ENCODE assay signal across 12 mouse cellular contexts in genomic region chr3:69177168-69177797, GRCm38 (mm10). TPM values are rescaled to one million over a fixed set of nuclear protein-coding genes. Genes with fewer than 3 reads are reported as not detected.
A peak's percentile ranks its signal among the peaks of the same experiment; 100 is the strongest.
DNase-seq lines count a peak whose midpoint lies in the region; ATAC-seq and TF ChIP-seq lines count a peak whose summit lies in the region.
"Had no signal": no experiment of that assay in that cellular context is flagged by ENCODE, and none has a peak within 500 bp of the region (broad histone marks: within the 10 kb centered on the region; RNA-seq: fewer than 3 reads in every experiment).

No protein-coding gene starts in this region.

- no peaks in the 10 kb centered on the region for H3K27me3 ChIP-seq in heart, embryonic 16.5 days (ENCODE audit: control insufficient read depth, insufficient read depth, low read length)
- H3K27me3 ChIP-seq in heart, embryonic 11.5 days (ENCODE audit: control insufficient read depth, insufficient read depth, low read length): no peaks in the 10 kb centered on the region
- no peaks in the 10 kb centered on the region for H3K27me3 ChIP-seq in thymus, adult 2 months (ENCODE audit: control insufficient read depth, insufficient read depth, low read length)

- no peak for TF ChIP-seq POLR2A in thymus, adult 2 months (IDR thresholded peaks at IDR 0.05; ENCODE audit: control insufficient read depth, extremely low read depth, insufficient read depth, low read length, poor library complexity)

- no peak overlapping the region for H3K4me3 ChIP-seq in heart, embryonic 16.5 days (ENCODE audit: low read length)
- no peak overlapping the region for H3K4me3 ChIP-seq in heart, embryonic 11.5 days (ENCODE audit: low read depth, low read length)
- H3K4me3 ChIP-seq in thymus, adult 2 months (ENCODE audit: control insufficient read depth, insufficient read depth, low read length): peak overlapping the region; percentile 28

- H3K36me3 ChIP-seq in heart, embryonic 16.5 days (ENCODE audit: control insufficient read depth, insufficient read depth): no peaks in the 10 kb centered on the region
- no peaks in the 10 kb centered on the region for H3K36me3 ChIP-seq in heart, embryonic 11.5 days (ENCODE audit: control insufficient read depth, insufficient read depth, low read length)
- no peaks in the 10 kb centered on the region for H3K36me3 ChIP-seq in thymus, adult 2 months (ENCODE audit: control insufficient read depth, insufficient read depth, low read length)

- TF ChIP-seq CTCF in thymus, adult 2 months (IDR thresholded peaks at IDR 0.05; ENCODE audit: borderline replicate concordance, control insufficient read depth, extremely low read depth, insufficient read depth, low read length, poor library complexity): peak; percentile 42; the same call in 1 of the 2 replicates

- H3K4me2 ChIP-seq in heart, embryonic 16.5 days (ENCODE audit: low read depth, low read length): no peak overlapping the region
- no peak overlapping the region for H3K4me2 ChIP-seq in heart, embryonic 11.5 days

- WGBS in heart, embryonic 16.5 days: 76% methylated on average over 15 of the region's 15 CpGs
- WGBS in heart, embryonic 11.5 days (ENCODE audit: insufficient replicate concordance): 84% methylated on average over 15 of the region's 15 CpGs
- 21% methylated on average over 15 of the region's 15 CpGs for WGBS in thymus, adult 2 months

- no peaks in the 10 kb centered on the region for H3K9me3 ChIP-seq in heart, embryonic 16.5 days (replicated peaks; ENCODE audit: control insufficient read depth, low read length)
- H3K9me3 ChIP-seq in heart, embryonic 11.5 days (replicated peaks; ENCODE audit: control insufficient read depth, low read length): no peaks in the 10 kb centered on the region

- no peak overlapping the region for H3K27ac ChIP-seq in heart, embryonic 16.5 days (ENCODE audit: low read length)
- H3K27ac ChIP-seq in heart, embryonic 11.5 days (ENCODE audit: low read depth, low read length): no peak overlapping the region
- H3K27ac ChIP-seq in thymus, adult 2 months (ENCODE audit: control insufficient read depth, insufficient read depth, low read length): peak overlapping the region; percentile 75

- ATAC-seq in heart, embryonic 16.5 days (replicated peaks; ENCODE audit: extremely low read depth, insufficient read depth, low FRiP score): peak; percentile 53; the same call in 1 of the 2 replicates
- no peak for ATAC-seq in heart, embryonic 11.5 days (replicated peaks; ENCODE audit: insufficient number of reproducible peaks, low FRiP score, low TSS enrichment)

- H3K9ac ChIP-seq in heart, embryonic 16.5 days (ENCODE audit: low read length): no peak overlapping the region
- no peak overlapping the region for H3K9ac ChIP-seq in heart, embryonic 11.5 days (ENCODE audit: low read depth, low read length)

- peak; percentile 93 for DNase-seq in T-cell, adult 2 months (ENCODE audit: low spot score)
- peak; percentile 22 to 25 for DNase-seq in cerebellum, postnatal 36 days
- peak; percentile 79 for DNase-seq in thymus, adult 2 months
- DNase-seq in urinary bladder, postnatal 4 days (ENCODE audit: low spot score in 2 of 2): no peak
- DNase-seq in B cell, adult 2 months: no peak
- DNase-seq: heart, postnatal 4 days; kidney, postnatal 25 days; lung, postnatal 14 days had no signal

- no peaks in the 10 kb centered on the region for H3K4me1 ChIP-seq in heart, embryonic 16.5 days (ENCODE audit: control insufficient read depth, insufficient read depth, low read length)
- H3K4me1 ChIP-seq in heart, embryonic 11.5 days (ENCODE audit: control insufficient read depth, insufficient read depth, low read length): no peaks in the 10 kb centered on the region
- H3K4me1 ChIP-seq in thymus, adult 2 months (replicated peaks; ENCODE audit: control insufficient read depth, insufficient read depth, low read length): peaks cover 27% of the 10 kb centered on the region

RNA-seq across cellular contexts. Expression of gene Arl14, which starts 44.9 kb away (rescaled TPM):
- polyA plus RNA-seq in heart, embryonic 16.5 days (2015; fragmentation: Nextera tagmentation; extraction: Ambion mirVana): not detected in 2 replicates
- not detected in 2 replicates for polyA plus RNA-seq in heart, embryonic 11.5 days (2014; fragmentation: Nextera tagmentation; extraction: Ambion mirVana)
- polyA plus RNA-seq in thymus, adult 2 months (2012; rRNA removed): not detected in 2 replicates
- polyA plus RNA-seq: cortical plate, adult 2 months; limb, embryonic 14.5 days had no signal

RNA-seq across cellular contexts. Expression of gene Kpna4, which starts 50.4 kb away (rescaled TPM):
- 23.3 and 23.7 TPM in 2 replicates for polyA plus RNA-seq in heart, embryonic 16.5 days (2015; fragmentation: Nextera tagmentation; extraction: Ambion mirVana)
- 27.3 and 30.9 TPM in 2 replicates for polyA plus RNA-seq in heart, embryonic 11.5 days (2014; fragmentation: Nextera tagmentation; extraction: Ambion mirVana)
- polyA plus RNA-seq in thymus, adult 2 months (2012; rRNA removed): 20.5 and 21.6 TPM in 2 replicates

Comparison
In these comparisons a context has a peak if more than half of its experiments do, and no peak if none do; other contexts are left out.
1. DNase-seq: peak in T-cell, adult 2 months (single experiment), cerebellum, postnatal 36 days (2 of 2) and thymus, adult 2 months (single experiment); none in urinary bladder, postnatal 4 days (0 of 2) and B cell, adult 2 months (0 of 2).